Mouse (Mus musculus): ENCODE data around the gene Psmb3. TPM values are rescaled to one million over a fixed set of nuclear protein-coding genes. Genes with fewer than 3 reads are reported as not detected.

The Psmb3 gene
- polyA plus RNA-seq (2021; fragmentation: Nextera tagmentation) = 415 and 436 TPM in 2 replicates
- long read RNA-seq, experiment 1, transcript Psmb3-201 (6 exons, 766 nt) = major isoform, 219 of 239 reads
- long read RNA-seq, experiment 1, partial matches to known transcripts = 14 of 239 reads
- long read RNA-seq, experiment 1, other reads (novel, unspliced or antisense) = 6 of 239 reads
- long read RNA-seq, experiment 2, transcript Psmb3-201 (6 exons, 766 nt) = major isoform, 45 of 48 reads
- long read RNA-seq, experiment 2, partial matches to known transcripts = 2 of 48 reads
- long read RNA-seq, experiment 2, other reads (novel, unspliced or antisense) = 1 of 48 reads

GRCm38 (mm10) chr11:97703039-97703826 lies at the start of gene Psmb3:
TSS of gene Psmb3 (plus strand) at chr11:97703399.

GRCm38 (mm10) chr11:97662893-97663527 lies 40.2 kb upstream of the Psmb3 start, which contains the start of gene Mllt6:
TSS of gene Mllt6 (plus strand) at chr11:97663414.

GRCm38 (mm10) chr11:97685613-97686321 lies 17.4 kb upstream of the Psmb3 start, which contains the start of gene Cisd3:
TSS of gene Cisd3 (plus strand) at chr11:97685826.

GRCm38 (mm10) chr11:97700003-97700745 lies 3.0 kb upstream of the Psmb3 start, which contains the start of gene Pcgf2:
TSS of gene Pcgf2 (minus strand) at chr11:97700497.

GRCm38 (mm10) chr11:97744063-97744717 lies 41.0 kb downstream of the Psmb3 start, which contains the start of gene Pip4k2b:
TSS of gene Pip4k2b (minus strand) at chr11:97744704.

Small RNAs within 50 kb of the gene (microRNA-seq; reads per million reads assigned to microRNA genes)
- gene Gm24158 (0.64 reads per million), gene Mir6927 (0.64 reads per million), gene Mir8102 (not detected)

Other genes with a start within 250 kb of the Psmb3 start
- gene 4933428G20Rik, start 203.1 kb upstream of the Psmb3 start, polyA plus RNA-seq (2021; fragmentation: Nextera tagmentation) = not detected in 2 replicates
- gene Srcin1, start 127.2 kb upstream of the Psmb3 start, polyA plus RNA-seq (2021; fragmentation: Nextera tagmentation) = 4.8 and 6.1 TPM in 2 replicates
- 2.8 and 4.2 TPM in 2 replicates for gene Epop, start 73.7 kb upstream of the Psmb3 start, polyA plus RNA-seq (2021; fragmentation: Nextera tagmentation)
- 4.2 and 4.3 TPM in 2 replicates for gene Mllt6, start 40.0 kb upstream of the Psmb3 start, polyA plus RNA-seq (2021; fragmentation: Nextera tagmentation)
- gene Cisd3, start 17.6 kb upstream of the Psmb3 start, polyA plus RNA-seq (2021; fragmentation: Nextera tagmentation) = 79.0 and 82.9 TPM in 2 replicates
- gene Pcgf2, start 2.9 kb upstream of the Psmb3 start, polyA plus RNA-seq (2021; fragmentation: Nextera tagmentation) = 3.3 and 3.7 TPM in 2 replicates
- 2.4 and 3.1 TPM in 2 replicates for gene Pip4k2b, start 41.3 kb downstream of the Psmb3 start, polyA plus RNA-seq (2021; fragmentation: Nextera tagmentation)
- 8.1 and 8.3 TPM in 2 replicates for gene Cwc25, start 63.2 kb downstream of the Psmb3 start, polyA plus RNA-seq (2021; fragmentation: Nextera tagmentation)
- 0.53 TPM in 1 of 2 replicates, not detected in the other for gene 1700001P01Rik, start 72.5 kb downstream of the Psmb3 start, polyA plus RNA-seq (2021; fragmentation: Nextera tagmentation)
- gene Rpl23, start 79.0 kb downstream of the Psmb3 start, polyA plus RNA-seq (2021; fragmentation: Nextera tagmentation) = 631 and 670 TPM in 2 replicates
- 36.2 and 46.2 TPM in 2 replicates for gene Lasp1, start 95.6 kb downstream of the Psmb3 start, polyA plus RNA-seq (2021; fragmentation: Nextera tagmentation)
- 88.3 and 97.9 TPM in 2 replicates for gene B230217C12Rik, start 137.4 kb downstream of the Psmb3 start, polyA plus RNA-seq (2021; fragmentation: Nextera tagmentation)
- gene Fbxo47, start 180.8 kb downstream of the Psmb3 start, polyA plus RNA-seq (2021; fragmentation: Nextera tagmentation) = 0.77 and 1.2 TPM in 2 replicates